Mouse (Mus musculus) ES-E14 (cell line): ENCODE data around the gene Cpped1. TPM values are rescaled to one million over a fixed set of nuclear protein-coding genes. Genes with fewer than 3 reads are reported as not detected.

ENCODE experiments used
- DNase-seq: peaks from one replicate; pipeline ENCODE4 v3.0.0-alpha.2; 2013; ENCODE audit warnings: low read depth, low spot score
- H3K27ac ChIP-seq: 2 replicates; pipeline ENCODE4 v1.5.1; 2012; ENCODE audit warnings: low read depth, mild to moderate bottlenecking, low read length, moderate library complexity, mixed read lengths; ENCODE audit not compliant: poor library complexity, insufficient read depth, severe bottlenecking
- H3K36me3 ChIP-seq: 2 replicates; pipeline ENCODE4 v1.6.1; 2012; ENCODE audit warnings: mild to moderate bottlenecking, low read length, moderate library complexity, mixed read lengths; ENCODE audit not compliant: control insufficient read depth, poor library complexity, insufficient read depth, severe bottlenecking
- H3K4me1 ChIP-seq, 2 experiments: fragments of 150-350 bp in 1 of 2; sonication (generic) in 1 of 2; 2 replicates each; pipeline ENCODE4 v1.6.1; 2012; ENCODE audit warnings: low read length in 2 of 2, mild to moderate bottlenecking in 1 of 2, mixed read lengths in 1 of 2; ENCODE audit not compliant: control insufficient read depth in 2 of 2, insufficient read depth in 2 of 2, poor library complexity in 1 of 2
- H3K4me3 ChIP-seq, 2 experiments: fragments of 150-350 bp in 1 of 2; sonication (generic) in 1 of 2; 2 replicates each; pipeline ENCODE4 v1.5.1; 2012; ENCODE audit warnings: low read length in 2 of 2, low read depth in 1 of 2, mild to moderate bottlenecking in 1 of 2, mixed read lengths in 1 of 2; ENCODE audit not compliant: insufficient read depth in 1 of 2, poor library complexity in 1 of 2, severe bottlenecking in 1 of 2
- H3K9ac ChIP-seq: 2 replicates; pipeline ENCODE4 v1.6.1; 2012; ENCODE audit warnings: low read depth, mild to moderate bottlenecking, low read length, mixed read lengths; ENCODE audit not compliant: poor library complexity, insufficient read depth, severe bottlenecking
- H3K9me3 ChIP-seq: fragments of 150-350 bp; sonication (generic); 2 replicates; pipeline ENCODE4 v1.6.1; 2012; ENCODE audit warnings: low read depth, mild to moderate bottlenecking, low read length; ENCODE audit not compliant: control insufficient read depth, insufficient read depth
- CHD2 ChIP-seq: IDR thresholded peaks from 2 replicates; pipeline ENCODE4 v1.6.1; 2014; ENCODE audit warnings: mild to moderate bottlenecking, low read depth, low read length, inconsistent platforms
- HCFC1 ChIP-seq: IDR thresholded peaks from 2 replicates; pipeline ENCODE4 v1.6.1; 2012; ENCODE audit warnings: low read length, inconsistent platforms, borderline replicate concordance; ENCODE audit not compliant: insufficient read depth
- MAFK ChIP-seq: IDR thresholded peaks from 2 replicates; pipeline ENCODE4 v1.6.1; 2014; ENCODE audit warnings: mild to moderate bottlenecking, low read depth, low read length, inconsistent platforms; ENCODE audit not compliant: insufficient read depth
- ZC3H11A ChIP-seq: IDR thresholded peaks from 2 replicates; pipeline ENCODE4 v1.6.1; 2012; ENCODE audit warnings: low read depth, mild to moderate bottlenecking, inconsistent platforms, low read length, borderline replicate concordance
- ZNF384 ChIP-seq: IDR thresholded peaks from 2 replicates; pipeline ENCODE4 v1.6.1; 2012; ENCODE audit warnings: low read depth, low read length, inconsistent platforms
- in situ Hi-C, 2 experiments: fragments of 600-800 bp; cut with MboI; formaldehyde crosslinking; loops; one replicate each; pipeline ENCODE4 v1.15.1; 2025; ENCODE audit warnings: low sequenced_read_pairs in 2 of 2, inconsistent platforms in 1 of 2; ENCODE audit not compliant: unreplicated experiment in 2 of 2
- total RNA-seq: library from RNA; depleted of rRNA; stranded (reverse); fragments of 300-350 nt; gene quantifications from 2 replicates; pipeline ENCODE4 v1.2.3, GENCODE M21; 2012

The Cpped1 gene
- total RNA-seq, 1 experiment: 10.8 TPM

DNA sequence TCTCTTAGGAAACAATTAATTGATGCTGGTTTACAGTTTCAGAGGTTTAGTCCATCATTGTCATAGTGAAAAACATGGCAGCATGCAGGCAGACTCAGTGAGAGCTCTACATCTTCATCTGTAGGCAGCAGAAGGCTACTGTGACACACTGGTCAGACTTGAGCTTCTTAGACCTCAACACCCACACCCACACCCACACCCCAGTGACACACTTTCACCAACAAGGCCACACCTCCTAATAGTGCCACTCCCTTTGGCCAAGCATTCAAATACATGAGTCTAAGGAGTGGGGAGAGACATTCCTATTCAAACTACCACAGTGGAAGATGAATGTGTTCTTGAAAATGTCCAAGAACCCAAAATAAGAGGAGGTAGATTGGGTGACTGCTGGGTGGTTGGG is 125.9 kb downstream of the Cpped1 start:
- Histone ChIP-seq H3K27ac (no peak overlapping the region), H3K4me1 (no peaks in the 10 kb centered on the region; a peak in 1 of 4 replicates), H3K9me3 (no peaks in the 10 kb centered on the region), H3K9ac (no peak overlapping the region), H3K36me3 (no peaks in the 10 kb centered on the region), H3K4me3 (no peak overlapping the region)
- in situ Hi-C loops: no loop called here
- TF ChIP-seq HCFC1 (no peak), ZC3H11A (no peak), MAFK (no peak), CHD2 (no peak), ZNF384 (no peak)
- no peak for DNase-seq

GRCm38 (mm10) chr16:11782082-11782481 is 127.2 kb downstream of the Cpped1 start:
- in situ Hi-C loops: no loop called here
- Histone ChIP-seq H3K27ac (no peak overlapping the region), H3K4me3 (no peak overlapping the region), H3K9me3 (no peaks in the 10 kb centered on the region), H3K36me3 (no peaks in the 10 kb centered on the region), H3K4me1 (no peaks in the 10 kb centered on the region; a peak in 1 of 4 replicates), H3K9ac (no peak overlapping the region)
- TF ChIP-seq ZC3H11A (no peak), HCFC1 (no peak), CHD2 (no peak), MAFK (no peak), ZNF384 (no peak)
- DNase-seq: no peak

DNA sequence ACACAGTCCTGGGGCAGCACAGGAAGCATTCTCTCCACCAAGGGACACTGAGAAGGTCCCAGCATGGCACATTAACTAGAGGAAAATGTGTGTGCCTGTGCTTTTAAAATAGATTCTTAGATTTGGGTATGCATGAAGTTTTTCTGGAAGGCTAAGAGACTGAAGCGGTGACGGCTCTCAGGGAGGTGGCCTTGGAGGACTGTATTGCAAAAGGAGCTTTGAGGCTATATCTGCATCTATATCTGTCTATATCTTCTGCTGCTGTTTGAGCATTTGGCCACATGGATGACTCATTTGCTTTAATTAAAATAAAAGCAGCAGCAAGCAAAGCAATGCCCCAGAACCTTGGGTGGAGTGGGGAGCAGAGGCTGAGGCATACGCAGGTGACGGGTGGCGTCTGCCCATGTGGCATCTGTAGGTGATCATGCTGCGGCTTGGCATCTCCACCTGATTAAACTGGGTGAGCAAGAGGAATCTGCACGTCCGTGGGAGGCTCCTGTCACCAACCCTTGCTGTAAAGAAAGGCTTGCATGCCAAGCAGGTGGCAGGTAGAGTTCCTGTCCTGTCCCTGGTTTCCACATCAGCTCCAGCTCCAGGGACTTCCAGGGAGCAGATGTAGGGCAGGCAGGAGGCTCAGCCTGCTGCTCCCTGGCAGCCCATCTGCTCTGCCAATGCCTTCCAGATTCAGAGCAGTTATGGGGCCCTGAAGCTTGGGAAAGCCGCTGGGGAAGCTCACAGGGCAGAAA is 130.4 kb downstream of the Cpped1 start:
- no peak overlapping the region for H3K27ac ChIP-seq
- no peak overlapping the region for H3K4me3 ChIP-seq
- no peak for DNase-seq
- TF ChIP-seq ZNF384: no peak
- TF ChIP-seq ZC3H11A: no peak
- TF ChIP-seq MAFK: no peak
- TF ChIP-seq CHD2: no peak
- TF ChIP-seq HCFC1: no peak
- no peaks in the 10 kb centered on the region for H3K36me3 ChIP-seq
- in situ Hi-C loops: no loop called here
- H3K9me3 ChIP-seq: no peaks in the 10 kb centered on the region
- H3K9ac ChIP-seq: no peak overlapping the region
- no peaks in the 10 kb centered on the region; a peak in 1 of 4 replicates for H3K4me1 ChIP-seq

GRCm38 (mm10) chr16:11778191-11778590 is 131.1 kb downstream of the Cpped1 start:
- Histone ChIP-seq H3K27ac (no peak overlapping the region), H3K9me3 (no peaks in the 10 kb centered on the region), H3K4me3 (no peak overlapping the region), H3K36me3 (no peaks in the 10 kb centered on the region), H3K4me1 (no peaks in the 10 kb centered on the region), H3K9ac (no peak overlapping the region)
- in situ Hi-C loops: no loop called here
- DNase-seq: no peak
- TF ChIP-seq HCFC1: no peak
- no peak for TF ChIP-seq ZC3H11A

DNA sequence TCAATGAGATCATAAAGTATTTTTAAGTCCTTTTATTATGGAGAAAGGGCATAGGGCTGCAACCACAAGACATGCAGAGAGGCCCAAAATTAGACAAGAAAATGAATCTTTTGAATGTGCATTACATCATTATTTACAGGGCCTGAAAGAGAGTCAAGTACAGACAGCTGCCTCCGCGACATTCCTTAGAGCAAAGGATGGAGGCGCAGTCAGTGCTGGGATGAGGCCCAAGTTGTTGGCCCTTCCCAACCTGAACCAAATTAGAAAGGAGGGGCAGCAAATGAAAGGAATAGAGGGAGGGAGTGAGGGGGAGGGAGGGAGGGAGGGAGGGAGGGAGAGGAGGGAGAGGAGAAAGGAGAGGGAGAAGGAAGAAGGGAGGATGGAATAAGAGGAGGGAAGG is 132.7 kb downstream of the Cpped1 start:
- no peak for DNase-seq
- Histone ChIP-seq H3K36me3 (no peaks in the 10 kb centered on the region), H3K9ac (no peak overlapping the region), H3K4me1 (no peaks in the 10 kb centered on the region), H3K9me3 (no peaks in the 10 kb centered on the region), H3K27ac (no peak overlapping the region), H3K4me3 (no peak overlapping the region)
- in situ Hi-C loops: no loop called here
- TF ChIP-seq ZC3H11A: no peak
- no peak for TF ChIP-seq ZNF384
- TF ChIP-seq MAFK: no peak
- TF ChIP-seq HCFC1: no peak
- TF ChIP-seq CHD2: no peak
